Mouse (Mus musculus): ENCODE results near the gene Acot7. TPM values are rescaled to one million over a fixed set of nuclear protein-coding genes. Genes with fewer than 3 reads are reported as not detected.

Acot7 gene
- total RNA-seq, 1 experiment from 2014 or later = 59.6 TPM

DNA sequence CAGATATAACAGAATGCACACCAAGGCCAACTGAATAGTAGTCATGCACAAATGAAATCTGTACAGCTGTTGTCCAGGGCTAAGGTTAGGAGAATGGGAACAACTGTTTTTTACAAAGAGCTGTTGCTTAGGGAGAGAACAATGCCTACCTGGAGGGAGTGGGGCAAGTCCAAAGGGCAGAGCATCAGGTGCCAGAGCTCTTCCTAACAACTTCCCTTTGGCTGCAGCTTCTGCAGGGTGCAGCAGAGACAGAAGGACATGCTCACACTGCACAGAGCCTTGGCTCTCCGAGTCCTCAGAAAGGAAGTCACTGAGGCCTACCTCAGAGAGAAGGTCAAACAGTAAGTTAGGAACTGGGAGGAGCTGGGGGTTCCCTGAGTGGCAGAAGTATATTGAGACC, 21.7 kb downstream of the Acot7 start:
- 0 out of 2 replicates have a peak, but pooled peaks have one; percentile 15 for ATAC-seq (replicated peaks; ENCODE audit: low read depth, poor library complexity, severe bottlenecking)

DNA sequence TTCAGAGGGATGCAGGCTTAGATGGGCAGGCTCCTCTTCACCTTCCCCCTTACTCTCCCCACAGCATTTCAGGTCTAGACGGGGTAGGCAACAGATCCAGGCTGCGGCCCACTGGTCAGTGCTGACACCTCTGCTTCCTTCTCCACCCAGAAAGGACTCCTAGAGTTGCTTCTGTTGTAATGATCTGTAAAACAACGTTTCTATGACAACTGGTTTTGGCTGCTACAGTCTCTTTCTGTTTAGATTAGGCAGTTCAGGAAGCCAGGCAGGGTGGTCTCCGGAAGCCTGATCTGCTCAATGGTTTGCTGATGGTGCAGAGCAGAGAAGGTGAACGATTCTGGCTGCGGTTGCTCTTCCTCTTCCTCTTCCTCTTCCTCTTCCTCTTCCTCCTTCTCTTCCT, 23.6 kb downstream of the Acot7 start:
- peak; percentile 83 for ATAC-seq (replicated peaks; ENCODE audit: low read depth, poor library complexity, severe bottlenecking)

DNA sequence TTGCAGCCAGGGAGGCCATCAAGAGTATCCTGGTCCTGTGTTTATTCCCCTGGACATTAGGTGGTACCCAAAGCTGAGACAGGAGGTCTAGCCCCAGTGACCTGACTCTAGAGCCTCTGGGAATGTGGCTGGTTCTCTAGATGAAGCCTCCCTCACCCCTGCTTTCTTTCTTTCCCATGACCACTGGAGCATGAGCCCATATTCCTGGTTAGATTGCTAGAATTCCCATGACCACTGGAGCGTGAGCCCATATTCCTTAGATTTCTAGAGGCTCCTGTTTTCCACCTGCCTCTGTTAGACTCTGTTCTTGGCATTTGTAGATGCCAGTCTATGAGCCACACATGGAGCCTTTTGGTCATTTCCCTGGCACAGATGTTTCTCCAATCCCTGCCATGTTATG, 24.5 kb downstream of the Acot7 start:
- ATAC-seq (replicated peaks; ENCODE audit: low read depth, poor library complexity, severe bottlenecking) = no peak

DNA sequence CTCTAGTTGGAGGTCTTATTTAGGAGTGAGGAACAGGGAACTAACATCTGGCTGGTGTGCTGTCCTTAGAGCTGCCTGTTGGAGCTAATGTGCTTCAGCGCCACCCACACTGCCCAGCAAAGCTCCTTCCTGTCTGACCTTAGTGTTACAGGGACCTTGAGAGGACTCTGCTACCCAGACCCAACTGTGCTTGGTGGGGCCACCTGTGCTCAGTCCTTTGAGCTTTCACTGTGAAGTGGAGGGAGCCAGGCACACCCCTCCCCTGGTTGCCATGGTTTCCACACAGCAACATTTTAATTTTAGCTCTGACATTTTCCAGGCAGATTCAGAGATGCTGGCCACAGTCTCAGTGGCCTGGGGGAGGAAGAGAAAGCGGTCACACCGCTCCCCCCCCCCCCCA, 25.0 kb downstream of the Acot7 start:
- ATAC-seq (replicated peaks; ENCODE audit: low read depth, poor library complexity, severe bottlenecking) = peak; percentile 12

DNA sequence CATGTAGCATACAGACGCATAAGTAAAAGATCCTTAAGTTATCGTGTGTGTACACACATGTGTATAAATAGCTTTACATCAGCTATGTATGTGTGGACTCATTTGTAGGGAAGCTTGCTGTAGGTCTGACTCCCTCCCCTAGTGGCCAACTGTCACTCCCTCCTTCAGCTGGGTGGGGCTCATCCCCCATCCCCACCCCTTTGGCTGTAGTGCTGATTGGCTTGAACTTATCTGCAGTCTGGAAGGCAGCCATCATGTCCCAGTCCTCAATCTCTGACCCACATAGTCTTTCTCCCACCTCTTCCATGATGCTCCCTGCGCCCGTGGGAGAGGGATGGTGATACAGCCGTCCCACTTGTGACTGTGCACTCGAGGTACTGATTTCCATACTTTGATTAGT, 26.7 kb downstream of the Acot7 start:
- peak; percentile 45 for ATAC-seq (replicated peaks; ENCODE audit: low read depth, poor library complexity, severe bottlenecking)

DNA sequence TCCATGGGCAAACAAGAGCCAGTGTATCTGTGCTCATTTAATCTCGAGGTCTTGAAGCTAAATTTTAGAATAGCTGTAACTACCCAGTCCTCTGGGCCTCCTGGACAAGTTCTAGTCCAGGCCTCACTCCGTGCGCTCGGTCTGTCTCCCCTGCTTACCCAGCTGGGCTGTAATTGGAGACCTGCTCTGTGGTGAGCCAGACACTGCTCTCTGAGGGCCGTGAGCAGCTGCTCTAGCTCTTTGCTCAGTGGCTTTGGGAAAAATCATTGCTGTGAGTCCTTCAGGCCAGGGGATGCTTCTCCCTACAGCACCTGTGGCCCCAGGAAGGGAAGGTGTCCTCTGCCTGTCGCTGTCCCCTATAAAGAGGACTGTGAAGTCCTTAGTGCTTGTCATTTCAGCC, 28.3 kb downstream of the Acot7 start:
- ATAC-seq (replicated peaks; ENCODE audit: low read depth, poor library complexity, severe bottlenecking) = no peak

DNA sequence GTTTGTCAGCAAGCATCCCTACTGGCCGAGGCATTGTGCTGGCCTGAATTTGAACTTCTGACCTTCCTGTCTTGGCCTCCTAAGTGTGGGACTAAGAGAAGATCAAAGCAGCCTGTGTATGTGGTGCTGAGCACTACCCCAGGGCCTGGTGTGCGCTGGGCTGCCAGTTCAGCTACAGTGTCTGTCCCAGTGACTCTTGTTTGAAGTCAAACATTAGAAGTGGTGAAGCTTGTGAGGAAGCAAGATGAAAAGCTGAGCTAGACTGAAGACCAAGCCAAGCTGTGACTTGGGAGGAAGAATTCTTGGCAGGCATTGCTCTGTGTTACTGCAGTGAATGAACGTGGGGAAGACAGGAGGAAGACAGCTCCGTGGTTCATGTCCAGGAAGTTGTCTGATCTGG, 31.7 kb downstream of the Acot7 start:
- no peak for ATAC-seq (replicated peaks; ENCODE audit: low read depth, poor library complexity, severe bottlenecking)

DNA sequence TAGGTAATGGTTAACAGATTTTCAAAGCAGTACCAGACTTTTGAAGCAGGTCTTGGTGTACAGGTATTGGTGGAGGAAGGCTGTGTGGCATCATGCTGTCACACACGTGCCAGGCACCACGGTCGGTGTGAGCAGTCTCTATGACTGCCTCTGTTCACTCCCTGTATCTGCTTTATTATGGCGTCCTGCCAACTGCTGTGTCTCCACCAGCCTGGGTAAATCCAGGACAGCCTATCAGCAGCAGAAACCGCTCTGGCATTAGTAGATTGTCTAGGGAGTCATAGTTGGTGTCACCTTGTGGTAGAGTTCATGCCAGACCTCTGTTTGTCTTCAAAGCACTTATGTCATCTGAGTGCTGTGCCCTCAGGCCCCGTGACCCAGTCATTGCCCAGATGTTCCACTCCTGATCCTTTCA, 34.2 kb downstream of the Acot7 start:
- ATAC-seq (replicated peaks; ENCODE audit: low read depth, poor library complexity, severe bottlenecking) = peak; percentile 55

DNA sequence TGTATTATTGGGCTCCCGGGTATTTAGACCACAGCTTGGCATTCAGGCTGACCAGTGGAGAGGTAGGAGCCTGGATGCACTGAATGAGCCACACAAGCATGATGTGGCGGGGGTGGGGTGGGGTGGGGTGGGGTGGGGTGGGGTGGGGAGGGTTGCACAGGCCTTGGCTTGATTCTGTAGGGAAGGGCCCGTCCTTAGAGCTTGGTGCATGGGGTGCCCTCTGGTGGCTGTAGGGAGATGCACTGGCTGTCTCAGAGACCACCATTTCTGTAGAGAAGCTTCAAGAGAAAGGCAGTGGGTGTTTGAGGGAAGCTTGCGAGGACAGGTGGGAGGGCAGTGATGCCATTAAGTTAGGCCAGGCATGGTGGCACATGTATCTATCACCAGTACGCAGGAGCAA, 34.6 kb downstream of the Acot7 start:
- ATAC-seq (replicated peaks; ENCODE audit: low read depth, poor library complexity, severe bottlenecking) = peak; percentile 82

DNA sequence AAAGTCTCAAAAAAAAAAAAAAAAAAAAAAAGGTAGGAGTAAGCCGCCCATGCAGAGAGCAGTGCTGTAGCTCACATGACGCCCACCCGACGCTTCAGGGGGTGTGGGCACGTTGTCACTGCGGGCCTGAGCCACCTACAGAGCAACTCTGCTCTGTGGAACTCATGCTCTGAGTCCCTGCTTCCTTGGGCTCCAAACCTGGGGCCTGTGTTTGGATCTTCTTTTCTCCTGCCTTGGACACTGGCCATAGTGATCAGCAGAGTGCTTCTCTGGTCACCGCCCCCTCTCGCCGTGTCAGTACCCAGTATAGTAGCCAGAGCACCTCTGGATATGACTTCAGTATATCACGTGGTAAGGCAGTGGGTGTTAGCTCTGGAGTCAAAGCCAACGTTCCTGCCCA, 35.0 kb downstream of the Acot7 start:
- ATAC-seq (replicated peaks; ENCODE audit: low read depth, poor library complexity, severe bottlenecking) = no peak

DNA sequence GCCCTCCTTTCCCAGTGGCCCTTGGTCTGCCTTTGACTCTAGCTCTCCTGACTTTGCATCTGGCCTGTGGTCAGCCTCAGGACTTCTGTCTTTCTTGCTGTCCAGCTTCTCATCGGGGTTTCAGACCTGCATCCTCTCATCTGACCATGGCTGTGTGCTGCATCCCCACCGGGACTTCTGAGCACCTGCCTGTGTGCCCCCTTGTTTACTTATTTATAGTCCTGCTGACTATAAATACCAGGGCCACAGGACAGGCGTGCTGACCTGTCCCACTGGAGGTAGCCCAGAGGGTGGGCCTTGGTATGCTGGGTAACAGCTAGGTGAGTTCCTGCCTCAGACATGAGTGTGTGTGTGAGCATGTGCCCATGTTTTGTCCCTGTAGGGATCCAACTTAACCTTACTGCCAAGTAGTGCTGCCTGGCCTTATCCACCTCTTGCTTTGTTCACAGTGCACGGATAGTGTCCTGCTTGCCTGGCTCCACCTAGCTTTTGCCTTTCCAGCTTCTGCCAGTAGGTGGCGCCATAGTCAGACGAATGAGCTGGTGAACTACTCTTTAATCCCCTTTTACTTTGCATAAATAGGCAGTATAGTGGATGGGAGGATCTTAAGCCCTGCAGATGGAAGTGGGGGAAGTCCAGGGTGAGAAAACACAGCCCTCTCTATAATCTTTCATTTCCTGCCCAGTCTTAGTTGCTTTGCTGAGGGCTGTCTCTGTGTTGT, 36.0 kb downstream of the Acot7 start:
- peak; percentile 80 for ATAC-seq (replicated peaks; ENCODE audit: low read depth, poor library complexity, severe bottlenecking)

DNA sequence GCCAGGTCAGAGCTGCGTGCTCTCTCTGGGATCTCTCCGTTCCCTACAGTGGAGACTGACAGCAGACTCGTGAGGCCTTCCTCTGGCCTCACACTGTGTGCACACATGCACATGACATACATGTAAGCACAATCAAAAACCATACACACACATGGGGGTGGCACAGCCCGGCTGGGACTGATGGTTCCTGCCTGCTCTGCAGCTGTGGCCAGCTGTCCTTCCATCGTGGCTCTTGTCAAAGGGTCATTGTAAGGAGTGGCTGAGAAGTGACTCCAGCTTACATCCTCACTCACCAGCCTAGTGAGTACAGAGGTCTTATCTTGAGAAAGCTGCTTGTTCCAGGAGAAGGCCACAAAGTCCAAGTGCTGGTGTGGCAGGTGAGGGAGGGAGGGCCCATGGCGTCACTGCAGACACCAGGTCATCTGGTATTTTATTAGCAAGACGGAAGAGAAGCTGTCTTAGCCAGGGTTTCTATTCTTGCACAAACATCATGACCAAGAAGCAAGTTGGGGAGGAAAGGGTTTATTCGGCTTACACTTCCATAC, 37.0 kb downstream of the Acot7 start:
- no peak for ATAC-seq (replicated peaks; ENCODE audit: low read depth, poor library complexity, severe bottlenecking)

DNA sequence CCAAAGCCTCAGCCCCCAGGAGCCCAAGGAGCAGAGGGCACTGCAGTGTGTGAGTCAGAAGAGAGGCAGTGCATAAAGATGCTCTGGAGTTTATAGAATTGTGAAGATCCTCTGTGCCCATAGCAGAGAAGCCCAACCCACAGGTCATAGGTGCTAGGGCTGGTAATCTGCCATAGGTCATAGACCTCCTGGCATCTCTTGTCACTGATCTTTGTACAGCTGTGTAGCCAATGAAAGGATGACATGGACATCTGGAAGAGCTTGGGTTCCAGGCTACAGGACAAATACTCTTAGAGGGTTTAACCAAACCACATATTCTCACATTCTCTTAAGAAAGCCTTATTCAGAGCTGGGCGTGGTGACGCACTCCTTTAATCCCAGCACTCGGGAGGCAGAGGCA, 41.7 kb downstream of the Acot7 start:
- no peak for ATAC-seq (replicated peaks; ENCODE audit: low read depth, poor library complexity, severe bottlenecking)

DNA sequence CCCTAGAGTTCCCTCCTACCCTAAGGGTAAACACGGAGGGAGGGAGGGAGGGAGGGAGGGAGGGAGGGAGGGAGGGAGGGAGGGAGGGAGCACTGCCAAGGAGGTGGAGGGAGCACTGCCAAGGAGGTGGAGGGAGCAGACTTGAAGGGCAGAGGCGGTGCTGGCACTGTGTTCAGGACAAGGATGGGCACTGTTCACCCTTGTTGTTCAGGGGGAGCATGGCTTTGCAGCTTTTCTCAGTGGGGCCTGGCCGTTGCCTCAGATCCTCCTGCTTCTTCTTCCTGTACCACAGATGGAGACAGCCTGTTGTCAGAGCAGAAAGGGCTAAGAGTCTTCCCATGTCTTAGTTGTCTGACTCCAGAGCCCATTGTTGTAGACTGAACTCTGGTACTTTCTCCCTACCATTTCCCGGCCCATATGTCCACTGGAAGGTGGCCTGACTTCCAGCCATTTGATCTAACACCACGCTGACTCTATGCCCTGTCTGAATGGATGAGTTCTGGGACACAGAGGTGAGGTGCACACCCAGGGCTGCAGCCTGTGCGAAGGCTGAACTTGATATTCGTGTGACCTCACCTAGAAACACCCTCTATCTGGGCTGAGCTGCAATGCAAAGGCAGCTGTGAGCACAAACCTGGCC, 43.0 kb downstream of the Acot7 start:
- ATAC-seq (replicated peaks; ENCODE audit: low read depth, poor library complexity, severe bottlenecking) = no peak

DNA sequence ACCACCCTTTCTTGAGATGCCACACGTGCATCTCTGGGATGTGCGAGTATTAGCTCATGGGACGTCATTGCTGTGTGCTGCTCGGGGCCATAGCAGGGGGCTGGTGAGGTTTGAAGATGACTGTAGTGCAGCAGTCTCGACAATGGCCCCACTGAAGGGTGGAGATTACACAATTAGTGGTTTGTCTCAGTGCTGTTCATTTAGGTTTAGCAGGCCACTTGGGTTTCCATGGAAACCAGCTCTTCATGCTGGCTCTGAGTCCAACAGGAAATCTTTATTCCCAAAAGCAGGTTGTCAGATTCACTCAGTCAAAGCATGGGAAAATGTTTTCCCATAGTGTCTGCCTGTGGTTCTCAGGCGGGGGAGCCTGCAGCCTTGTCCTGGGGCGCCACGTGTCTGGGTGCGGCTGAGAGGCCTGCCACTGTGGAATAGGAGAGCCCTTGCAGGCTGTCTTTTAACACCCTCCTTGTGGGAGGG, 43.5 kb downstream of the Acot7 start:
- ATAC-seq (replicated peaks; ENCODE audit: low read depth, poor library complexity, severe bottlenecking) = no peak

DNA sequence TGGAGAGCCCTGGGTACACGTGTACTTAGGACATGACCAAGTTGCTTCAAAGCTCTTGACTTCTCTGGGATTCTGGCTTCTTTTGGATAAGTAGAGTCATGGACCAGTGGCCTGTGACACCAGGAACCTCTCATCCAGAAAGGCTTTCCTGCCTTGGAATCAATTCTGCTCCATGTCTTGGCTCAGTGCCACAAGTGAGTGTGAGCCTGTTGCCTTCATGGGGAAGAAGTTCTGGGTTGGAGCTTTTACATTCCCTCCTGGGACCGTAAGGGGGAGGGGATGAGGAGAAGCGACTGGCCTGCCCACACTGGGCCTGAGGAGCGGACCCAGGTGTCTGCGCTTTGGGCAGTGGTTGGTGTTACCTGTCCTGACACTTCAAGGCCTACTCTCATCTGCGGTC, 44.2 kb downstream of the Acot7 start:
- ATAC-seq (replicated peaks; ENCODE audit: low read depth, poor library complexity, severe bottlenecking) = no peak

DNA sequence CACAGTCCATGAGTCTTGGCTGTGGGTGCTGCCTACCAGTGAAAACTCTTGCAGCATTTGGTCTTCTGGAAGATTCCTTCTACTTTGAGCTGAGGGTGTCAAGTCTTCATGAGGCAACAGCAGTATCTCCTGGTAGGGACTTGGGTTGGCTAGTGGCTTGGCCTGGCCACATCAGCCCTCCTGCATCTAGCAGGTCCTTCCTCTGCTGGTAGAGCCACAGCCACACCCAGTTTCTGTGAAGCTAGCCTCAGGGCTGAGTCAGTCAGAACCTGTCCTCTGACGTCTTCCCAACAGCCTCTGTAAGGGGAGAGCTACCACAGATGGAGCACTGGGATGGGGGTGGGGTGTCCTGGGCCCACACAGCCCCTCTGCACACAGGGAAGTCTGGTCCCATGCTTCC, 44.6 kb downstream of the Acot7 start:
- no peak for ATAC-seq (replicated peaks; ENCODE audit: low read depth, poor library complexity, severe bottlenecking)

DNA sequence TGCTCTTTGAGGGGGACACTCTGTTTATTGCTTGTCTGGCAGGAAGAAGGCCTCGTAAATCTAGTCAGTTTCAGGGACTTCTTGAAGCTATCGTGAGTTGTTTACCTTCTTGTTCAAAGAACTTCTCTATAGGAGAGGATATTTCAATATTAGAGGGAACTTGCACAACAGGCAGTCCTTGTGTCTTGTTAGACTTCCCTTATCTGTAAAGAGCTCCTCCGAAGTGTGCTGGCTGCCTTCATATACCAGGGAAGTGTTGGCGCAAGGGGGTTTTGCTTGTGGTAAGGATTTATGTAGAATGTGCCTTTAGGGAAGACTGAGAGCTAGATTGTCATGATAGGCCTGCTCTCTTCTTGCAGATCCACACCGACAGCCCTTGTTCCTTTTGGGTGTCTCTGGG, 46.2 kb downstream of the Acot7 start:
- ATAC-seq (replicated peaks; ENCODE audit: low read depth, poor library complexity, severe bottlenecking) = peak; percentile 67

DNA sequence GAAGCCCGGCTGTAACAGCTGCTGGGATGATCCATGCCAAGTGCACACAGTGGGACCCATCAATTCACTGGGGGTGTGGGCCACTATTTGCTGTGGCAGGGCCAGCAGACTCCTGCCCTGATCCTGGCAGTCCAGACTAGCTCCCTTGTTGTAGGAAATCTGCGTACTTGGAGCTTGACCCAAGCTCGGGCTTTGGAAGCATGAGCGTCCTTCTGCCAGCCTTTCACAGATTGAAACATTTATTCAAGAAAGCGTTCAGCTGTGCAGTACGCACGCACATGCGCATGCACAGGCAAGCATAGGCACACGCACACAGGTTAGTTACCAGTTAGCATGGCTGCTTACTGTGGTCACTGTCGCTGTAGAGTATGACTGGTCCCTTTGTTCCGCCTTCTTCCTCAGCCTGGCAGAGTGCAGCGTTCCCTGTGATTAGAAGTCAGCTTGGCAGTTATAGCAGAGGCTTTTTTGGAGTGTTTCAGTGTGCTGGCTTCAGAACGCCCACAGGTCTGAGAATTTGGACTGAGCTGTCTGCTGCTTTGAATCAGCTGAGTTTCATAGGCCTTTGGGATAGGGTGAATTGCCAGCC, 49.1 kb downstream of the Acot7 start:
- ATAC-seq (replicated peaks; ENCODE audit: low read depth, poor library complexity, severe bottlenecking) = no peak

DNA sequence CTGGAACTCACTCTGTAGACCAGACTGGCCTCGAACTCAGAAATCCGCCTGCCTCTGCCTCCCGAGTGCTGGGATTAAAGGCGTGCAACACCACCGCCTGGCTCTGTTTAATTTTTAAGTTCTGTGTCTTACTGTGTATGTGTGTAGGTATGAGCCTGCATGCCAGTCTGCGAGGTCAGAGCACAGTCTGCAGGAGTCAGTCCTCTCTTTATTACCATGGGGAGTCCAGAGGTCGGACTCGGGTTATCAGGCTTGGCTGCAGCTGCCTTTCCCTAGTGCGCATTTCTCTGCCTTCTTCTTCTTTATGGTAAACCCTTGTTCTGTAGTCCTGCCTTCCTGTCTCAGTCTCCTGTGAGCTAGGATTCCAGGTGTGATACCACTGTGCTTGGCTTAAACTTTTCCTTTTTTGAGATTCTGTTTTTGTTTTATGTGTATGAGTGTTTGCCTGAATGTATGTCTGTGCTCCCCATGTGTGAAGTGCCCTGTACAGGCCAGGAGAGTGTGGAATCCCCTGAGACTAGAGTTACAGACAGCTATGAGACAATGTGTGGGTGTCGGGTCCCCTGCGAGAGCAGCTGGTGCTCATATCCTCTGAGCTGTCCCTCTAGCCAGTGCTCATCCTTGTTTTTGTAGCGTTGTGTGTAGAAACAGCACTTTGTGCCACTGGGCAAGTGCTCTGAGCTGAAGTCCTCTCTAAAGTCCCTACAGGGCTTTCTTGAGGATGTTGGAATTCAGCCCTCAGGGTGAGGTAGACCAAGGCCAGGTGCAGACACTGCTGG, 50.0 kb downstream of the Acot7 start:
- ATAC-seq (replicated peaks; ENCODE audit: low read depth, poor library complexity, severe bottlenecking) = no peak

Measured in common myeloid progenitor, adult 5-6 weeks (primary cell).